Mouse (Mus musculus): ENCODE data around the gene Gm281. TPM values are rescaled to one million over a fixed set of nuclear protein-coding genes. Genes with fewer than 3 reads are reported as not detected.

Gene Gm281
- not detected in 2 replicates for polyA plus RNA-seq (2015; fragmentation: Nextera tagmentation; extraction: Ambion mirVana)

GRCm38 (mm10) chr14:13914387-13915082 is at the start of gene Gm281:
Gm281 (minus strand) TSS chr14:13914478.

GRCm38 (mm10) chr14:13961401-13962112 is 47.3 kb upstream of the Gm281 start, which contains the start of the genes Atxn7 and Thoc7:
Atxn7 (plus strand) TSS chr14:13961440.
Thoc7 (minus strand) TSS chr14:13961852.

Other genes with a start within 250 kb of the Gm281 start
- not detected in 2 replicates for gene Sntn, start 243.6 kb downstream of the Gm281 start, polyA plus RNA-seq (2015; fragmentation: Nextera tagmentation; extraction: Ambion mirVana)
- gene Atxn7, start 47.0 kb upstream of the Gm281 start, polyA plus RNA-seq (2015; fragmentation: Nextera tagmentation; extraction: Ambion mirVana), result 3.5 and 5.0 TPM in 2 replicates
- 156 and 162 TPM in 2 replicates for gene Thoc7, start 47.4 kb upstream of the Gm281 start, polyA plus RNA-seq (2015; fragmentation: Nextera tagmentation; extraction: Ambion mirVana)
- 127 and 139 TPM in 2 replicates for gene Psmd6, start 206.5 kb upstream of the Gm281 start, polyA plus RNA-seq (2015; fragmentation: Nextera tagmentation; extraction: Ambion mirVana)